Mouse (Mus musculus): ENCODE data around the gene Cyp2c66. TPM values are rescaled to one million over a fixed set of nuclear protein-coding genes. Genes with fewer than 3 reads are reported as not detected.
"Not testable (repeated sequence)": the region's sequence is repeated elsewhere in the genome, so short reads cannot be mapped to it uniquely, and the experiment has no call there.

The Cyp2c66 gene
- not detected in 2 replicates for polyA plus RNA-seq (2012; rRNA removed)

GRCm38 (mm10) chr19:39113644-39114043 is at the start of gene Cyp2c66:
Gene Cyp2c66 (plus strand): TSS chr19:39113898.
- DNase-seq (ENCODE audit: low spot score), result no peak

GRCm38 (mm10) chr19:39098779-39099178 is 14.9 kb upstream of the Cyp2c66 start:
- DNase-seq (ENCODE audit: low spot score), result not testable (repeated sequence)

GRCm38 (mm10) chr19:39156836-39157235 is 43.1 kb downstream of the Cyp2c66 start:
- not testable (repeated sequence) for DNase-seq (ENCODE audit: low spot score)

Other genes with a start within 250 kb of the Cyp2c66 start
- 1.6 and 1.7 TPM in 2 replicates for gene Hells, start 183.0 kb upstream of the Cyp2c66 start, polyA plus RNA-seq (2012; rRNA removed)
- 0.03 TPM in 1 of 2 replicates, not detected in the other for gene Cyp2c55, start 106.9 kb upstream of the Cyp2c66 start, polyA plus RNA-seq (2012; rRNA removed)
- 0.03 TPM in 1 of 2 replicates, not detected in the other for gene Cyp2c65, start 52.9 kb upstream of the Cyp2c66 start, polyA plus RNA-seq (2012; rRNA removed)
- not detected in 2 replicates for gene Cyp2c29, start 155.5 kb downstream of the Cyp2c66 start, polyA plus RNA-seq (2012; rRNA removed)